Mouse (Mus musculus): ENCODE results near the gene Tec.
A peak's percentile ranks its signal among the peaks of the same experiment; 100 is the strongest.

Tec gene

GRCm38 (mm10) chr5:72868091-72868875 is at the start of gene Tec:
Gene Tec (minus strand): TSS chr5:72868483.
- DNase-seq, result peak; percentile 81

GRCm38 (mm10) chr5:72916851-72917250 is 48.6 kb upstream of the Tec start:
- no peak for DNase-seq

GRCm38 (mm10) chr5:72916048-72916447 is 47.8 kb upstream of the Tec start:
- DNase-seq, result no peak

GRCm38 (mm10) chr5:72914633-72915561 is 46.6 kb upstream of the Tec start:
- DNase-seq, result peak; percentile 18

- peak; percentile 94 for DNase-seq
Measured at GRCm38 (mm10) chr5:72913648-72914557, 45.6 kb upstream of the Tec start, which contains the start of gene Slain2. Gene Slain2 (plus strand): TSS chr5:72914304.

GRCm38 (mm10) chr5:72911284-72911683 is 43.0 kb upstream of the Tec start:
- no peak for DNase-seq

- DNase-seq, result no peak
Measured at GRCm38 (mm10) chr5:72910373-72910772, 42.1 kb upstream of the Tec start.

GRCm38 (mm10) chr5:72909363-72909762 is 41.1 kb upstream of the Tec start:
- no peak for DNase-seq

GRCm38 (mm10) chr5:72908324-72908936 is 40.1 kb upstream of the Tec start:
- no peak for DNase-seq

GRCm38 (mm10) chr5:72907402-72907801 is 39.1 kb upstream of the Tec start:
- no peak for DNase-seq

- no peak for DNase-seq
Measured at GRCm38 (mm10) chr5:72904903-72905790, 36.9 kb upstream of the Tec start.

GRCm38 (mm10) chr5:72902876-72903516 is 34.7 kb upstream of the Tec start:
- DNase-seq, result no peak

- DNase-seq, result no peak
Measured at GRCm38 (mm10) chr5:72902312-72902711, 34.0 kb upstream of the Tec start.

GRCm38 (mm10) chr5:72901866-72902265 is 33.6 kb upstream of the Tec start:
- no peak for DNase-seq

- DNase-seq, result no peak
Measured at GRCm38 (mm10) chr5:72899255-72899654, 31.0 kb upstream of the Tec start.

GRCm38 (mm10) chr5:72897998-72898397 is 29.7 kb upstream of the Tec start:
- DNase-seq, result no peak

- no peak for DNase-seq
Measured at GRCm38 (mm10) chr5:72896478-72897279, 28.4 kb upstream of the Tec start.

GRCm38 (mm10) chr5:72895261-72895660 is 27.0 kb upstream of the Tec start:
- no peak for DNase-seq

- DNase-seq, result no peak
Measured at GRCm38 (mm10) chr5:72893987-72894386, 25.7 kb upstream of the Tec start.

GRCm38 (mm10) chr5:72891534-72891933 is 23.3 kb upstream of the Tec start:
- peak; percentile 43 for DNase-seq
